ENCODE assay signal across 10 mouse cellular contexts in the genomic region with DNA sequence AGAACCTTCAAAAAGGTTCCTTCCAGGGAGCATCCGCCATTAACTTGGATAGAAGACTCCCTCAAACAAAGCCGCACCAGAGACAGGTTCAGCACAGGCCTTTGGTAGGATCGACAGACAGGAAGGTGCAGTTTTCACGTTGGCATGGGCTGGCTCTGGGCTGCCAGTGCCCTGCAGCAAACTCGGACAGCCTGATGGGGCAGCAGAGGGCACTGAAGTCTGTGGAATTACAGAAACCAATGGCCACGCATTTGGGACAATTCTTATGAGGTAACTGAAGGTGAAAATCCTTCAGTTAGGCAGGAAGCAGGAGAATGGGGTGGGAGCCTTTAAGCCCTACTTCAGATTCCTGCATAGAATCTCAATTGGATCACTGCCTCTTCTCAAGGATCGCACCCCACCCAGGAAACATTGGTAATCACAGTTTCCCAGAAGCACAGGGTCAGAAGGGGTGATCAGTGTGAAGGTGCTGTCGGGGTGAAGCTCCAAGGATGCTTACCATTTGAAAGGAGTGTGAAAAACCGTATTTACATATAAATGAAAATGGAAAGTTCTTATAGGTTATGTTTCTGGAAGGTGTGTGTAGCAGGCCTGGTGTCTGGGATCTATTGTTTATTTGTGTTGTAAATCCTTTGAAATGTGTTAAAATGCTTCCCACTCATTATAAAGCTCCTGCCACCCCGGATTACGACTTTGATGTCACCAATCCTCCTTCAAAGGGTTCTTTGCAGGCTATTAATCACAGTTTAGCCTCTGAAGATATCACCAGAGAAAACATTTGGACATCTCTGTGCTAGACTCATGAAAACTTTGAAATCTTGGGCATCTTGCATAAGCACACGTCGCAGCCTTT.
DNase-seq lines count a peak whose midpoint lies in the region; ATAC-seq and TF ChIP-seq lines count a peak whose summit lies in the region.
"Had no signal": no experiment of that assay in that cellular context is flagged by ENCODE, and none has a peak within 500 bp of the region (broad histone marks: within the 10 kb centered on the region; RNA-seq: fewer than 3 reads in every experiment).

No protein-coding gene starts in this region.

- TF ChIP-seq POLR2A in embryonic fibroblast, embryonic 13.5 days (IDR thresholded peaks at IDR 0.05; ENCODE audit: low read depth, low read length) = no peak

- WGBS in midbrain, postnatal 0 days = 25% methylated on average over 13 of the region's 13 CpGs

- peak; percentile 11 for DNase-seq in gastrocnemius, postnatal 10 days
- no peak for DNase-seq in gastrocnemius, adult 18-20 months (ENCODE audit: low spot score)
- DNase-seq in urinary bladder, adult 18-20 months (ENCODE audit: low spot score in 2 of 2) = peak; percentile 2 to 14
- no peak for DNase-seq in urinary bladder, postnatal 25 days (ENCODE audit: low spot score)
- DNase-seq in midbrain, postnatal 0 days (ENCODE audit: low spot score) = peak; percentile 67
- DNase-seq in gastrocnemius, postnatal 36 days = no peak
- no peak for DNase-seq in left cerebral cortex, postnatal 10 days (ENCODE audit: extremely low spot score in 1 of 2, low spot score in 2 of 2)

- no peaks in the 10 kb centered on the region for H3K36me3 ChIP-seq in midbrain, postnatal 0 days (ENCODE audit: insufficient read depth, low read length)
- H3K36me3 ChIP-seq: G1E had no signal

- intact Hi-C loops in gastrocnemius, postnatal 36 days (cut with DNase I) = no loop called here
- intact Hi-C loops in left cerebral cortex, postnatal 10 days (cut with DNase I) = no loop called here

- H3K27me3 ChIP-seq in midbrain, postnatal 0 days (ENCODE audit: insufficient read depth, low read length) = no peaks in the 10 kb centered on the region

- no peak for ATAC-seq in midbrain, postnatal 0 days (ENCODE audit: low FRiP score)

- peak; percentile 49; the same call in 1 of the 2 replicates for TF ChIP-seq CTCF in embryonic fibroblast, embryonic 13.5 days (IDR thresholded peaks at IDR 0.05; ENCODE audit: borderline replicate concordance, insufficient read depth, low read length)
- peak; percentile 71 for TF ChIP-seq CTCF in midbrain, postnatal 0 days (IDR thresholded peaks at IDR 0.05)

- H3K9me3 ChIP-seq in midbrain, postnatal 0 days (ENCODE audit: low read length) = no peaks in the 10 kb centered on the region
- H3K9me3 ChIP-seq: G1E; megakaryocyte, embryonic 14.5 days had no signal

- H3K27ac ChIP-seq in embryonic fibroblast, embryonic 13.5 days (ENCODE audit: insufficient read depth, low read length) = no peak overlapping the region
- no peak overlapping the region for H3K27ac ChIP-seq in midbrain, postnatal 0 days (ENCODE audit: low read depth, low read length)

- no peak overlapping the region for H3K4me2 ChIP-seq in midbrain, postnatal 0 days (ENCODE audit: low read depth, low read length, poor library complexity, severe bottlenecking)

- H3K4me3 ChIP-seq in embryonic fibroblast, embryonic 13.5 days (ENCODE audit: insufficient read depth, low read length) = no peak overlapping the region
- H3K4me3 ChIP-seq in midbrain, postnatal 0 days (ENCODE audit: low read depth, low read length) = no peak overlapping the region
- H3K4me3 ChIP-seq: megakaryocyte, embryonic 14.5 days had no signal

- H3K4me1 ChIP-seq in embryonic fibroblast, embryonic 13.5 days (ENCODE audit: control insufficient read depth, insufficient read depth, low read length) = no peaks in the 10 kb centered on the region
- no peaks in the 10 kb centered on the region for H3K4me1 ChIP-seq in midbrain, postnatal 0 days (ENCODE audit: insufficient read depth, low read length)
- H3K4me1 ChIP-seq: megakaryocyte, embryonic 14.5 days had no signal

- no peak overlapping the region for H3K9ac ChIP-seq in midbrain, postnatal 0 days (replicated peaks; ENCODE audit: low read length, poor library complexity, severe bottlenecking)

Comparison
In these comparisons a context has a peak if more than half of its experiments do, and no peak if none do; other contexts are left out.
1. DNase-seq: peak in gastrocnemius, postnatal 10 days (single experiment), urinary bladder, adult 18-20 months (2 of 2) and midbrain, postnatal 0 days (single experiment); none in gastrocnemius, adult 18-20 months (single experiment), urinary bladder, postnatal 25 days (single experiment), gastrocnemius, postnatal 36 days (0 of 2) and left cerebral cortex, postnatal 10 days (0 of 2).